Mouse (Mus musculus) forebrain, embryonic 10.5 days (tissue): Measurements from ENCODE around the gene Hspa4l. TPM values are rescaled to one million over a fixed set of nuclear protein-coding genes. Genes with fewer than 3 reads are reported as not detected.
"Not testable (repeated sequence)": the region's sequence is repeated elsewhere in the genome, so short reads cannot be mapped to it uniquely, and the experiment has no call there.

ENCODE experiments used
- DNase-seq: peaks from one replicate; pipeline ENCODE4 v3.0.0-alpha.2; 2017; ENCODE audit warnings: low spot score; ENCODE audit errors: extremely low spot score
- H3K27ac ChIP-seq: fragments of 300-500 bp; sonication (generic); 2 replicates; pipeline ENCODE4 v1.5.1; 2016; ENCODE audit warnings: mild to moderate bottlenecking
- H3K27me3 ChIP-seq: fragments of 300-500 bp; sonication (generic); 2 replicates; pipeline ENCODE4 v1.6.1; 2016; ENCODE audit warnings: mild to moderate bottlenecking; ENCODE audit not compliant: poor library complexity, severe bottlenecking
- H3K36me3 ChIP-seq: fragments of 300-500 bp; sonication (generic); replicated peaks from 2 replicates; pipeline ENCODE4 v1.6.1; 2016; ENCODE audit warnings: mild to moderate bottlenecking, moderate library complexity
- H3K4me1 ChIP-seq: fragments of 300-500 bp; sonication (generic); 2 replicates; pipeline ENCODE4 v1.6.1; 2016
- H3K4me3 ChIP-seq: fragments of 300-500 bp; sonication (generic); 2 replicates; pipeline ENCODE4 v1.5.1; 2016; ENCODE audit warnings: mild to moderate bottlenecking, moderate library complexity
- H3K9me3 ChIP-seq: fragments of 300-500 bp; sonication (generic); 2 replicates; pipeline ENCODE4 v1.6.1; 2016; ENCODE audit warnings: mild to moderate bottlenecking, moderate library complexity
- WGBS: fragments of 180-500 bp; shearing (Covaris S2); methylation state at CpG from one replicate; pipeline ENCODE4 v1.1.7; 2016; 5-methylcytosine and 5-hydroxymethylcytosine counted together
- polyA plus RNA-seq: library from polyadenylated mRNA; unstranded; fragments of >200 nt; fragmentation: Nextera tagmentation; extraction: Ambion mirVana; gene quantifications from 2 replicates; pipeline ENCODE4 v1.2.1, GENCODE M21; 2016

The Hspa4l gene
- polyA plus RNA-seq, 1 experiment from 2014 or later, result 49.6 TPM

DNA sequence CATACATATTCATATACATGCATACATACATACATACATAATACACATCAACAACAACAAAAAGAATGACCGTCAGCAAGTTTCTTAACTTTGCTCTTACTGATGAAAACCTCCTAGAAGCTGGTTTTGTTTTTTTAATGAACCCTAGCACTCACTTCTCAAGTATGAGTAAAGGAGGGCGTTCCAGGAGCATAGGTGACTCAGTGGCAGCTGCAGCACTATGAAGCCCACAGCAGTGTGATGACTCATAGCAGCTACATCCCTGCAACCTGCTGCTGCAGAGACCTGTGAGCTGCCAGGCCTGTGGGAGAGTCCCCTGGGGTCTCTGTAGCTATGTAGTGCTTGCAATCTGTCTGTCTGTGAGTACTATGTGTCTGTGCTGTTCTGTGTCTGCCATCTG lies 17.0 kb downstream of the Hspa4l start:
- H3K27me3 ChIP-seq, result no peaks in the 10 kb centered on the region
- DNase-seq, result no peak
- WGBS, result 92% methylated on average over 2 of the region's 2 CpGs
- H3K9me3 ChIP-seq, result no peaks in the 10 kb centered on the region
- peaks cover 73% of the 10 kb centered on the region for H3K36me3 ChIP-seq
- no peak overlapping the region for H3K27ac ChIP-seq
- H3K4me1 ChIP-seq, result no peaks in the 10 kb centered on the region
- no peak overlapping the region for H3K4me3 ChIP-seq

DNA sequence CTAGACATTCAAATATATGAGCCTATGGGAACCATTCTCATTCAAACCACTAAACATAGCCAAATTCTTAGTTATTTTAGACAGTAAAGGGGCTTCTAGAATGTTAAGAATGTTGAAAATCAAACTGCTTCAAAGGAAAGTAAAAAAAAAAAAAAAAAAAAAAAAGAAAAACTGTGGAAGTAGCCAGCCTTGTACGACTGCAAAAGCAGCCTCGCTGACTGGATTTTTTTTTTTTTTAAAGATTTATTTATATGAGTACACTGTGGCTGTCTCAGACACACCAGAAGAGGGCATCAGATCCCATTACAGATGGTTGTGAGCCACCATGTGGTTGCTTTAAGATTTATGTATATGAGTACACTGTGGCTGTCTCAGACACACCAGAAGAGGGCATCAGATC lies 49.5 kb downstream of the Hspa4l start:
- Histone ChIP-seq H3K27ac (no peak overlapping the region), H3K4me3 (no peak overlapping the region), H3K36me3 (peaks cover 29% of the 10 kb centered on the region), H3K9me3 (no peaks in the 10 kb centered on the region), H3K27me3 (no peaks in the 10 kb centered on the region), H3K4me1 (no peaks in the 10 kb centered on the region)
- DNase-seq, result no peak
- 90% methylated on average over 2 of the region's 2 CpGs for WGBS

- Histone ChIP-seq H3K9me3 (no peaks in the 10 kb centered on the region), H3K36me3 (peaks cover 28% of the 10 kb centered on the region)
- WGBS, result 89% methylated on average over 1 of the region's 1 CpGs
Measured at GRCm38 (mm10) chr3:40798054-40798453, 53.8 kb downstream of the Hspa4l start.

GRCm38 (mm10) chr3:40798500-40798899 lies 54.2 kb downstream of the Hspa4l start:
- peaks cover 26% of the 10 kb centered on the region for H3K4me1 ChIP-seq
- H3K27ac ChIP-seq, result no peak overlapping the region
- H3K4me3 ChIP-seq, result no peak overlapping the region
- WGBS, result 40% methylated on average over 7 of the region's 7 CpGs
- DNase-seq, result peak; percentile 38
- peaks cover 28% of the 10 kb centered on the region for H3K36me3 ChIP-seq
- no peaks in the 10 kb centered on the region for H3K27me3 ChIP-seq
- no peaks in the 10 kb centered on the region for H3K9me3 ChIP-seq

More at GRCm38 (mm10) chr3:40798054-40798453, 53.8 kb downstream of the Hspa4l start:
- no peak overlapping the region for H3K4me3 ChIP-seq
- no peak for DNase-seq
- H3K4me1 ChIP-seq, result peaks cover 26% of the 10 kb centered on the region
- no peak overlapping the region for H3K27ac ChIP-seq
- H3K27me3 ChIP-seq, result no peaks in the 10 kb centered on the region

DNA sequence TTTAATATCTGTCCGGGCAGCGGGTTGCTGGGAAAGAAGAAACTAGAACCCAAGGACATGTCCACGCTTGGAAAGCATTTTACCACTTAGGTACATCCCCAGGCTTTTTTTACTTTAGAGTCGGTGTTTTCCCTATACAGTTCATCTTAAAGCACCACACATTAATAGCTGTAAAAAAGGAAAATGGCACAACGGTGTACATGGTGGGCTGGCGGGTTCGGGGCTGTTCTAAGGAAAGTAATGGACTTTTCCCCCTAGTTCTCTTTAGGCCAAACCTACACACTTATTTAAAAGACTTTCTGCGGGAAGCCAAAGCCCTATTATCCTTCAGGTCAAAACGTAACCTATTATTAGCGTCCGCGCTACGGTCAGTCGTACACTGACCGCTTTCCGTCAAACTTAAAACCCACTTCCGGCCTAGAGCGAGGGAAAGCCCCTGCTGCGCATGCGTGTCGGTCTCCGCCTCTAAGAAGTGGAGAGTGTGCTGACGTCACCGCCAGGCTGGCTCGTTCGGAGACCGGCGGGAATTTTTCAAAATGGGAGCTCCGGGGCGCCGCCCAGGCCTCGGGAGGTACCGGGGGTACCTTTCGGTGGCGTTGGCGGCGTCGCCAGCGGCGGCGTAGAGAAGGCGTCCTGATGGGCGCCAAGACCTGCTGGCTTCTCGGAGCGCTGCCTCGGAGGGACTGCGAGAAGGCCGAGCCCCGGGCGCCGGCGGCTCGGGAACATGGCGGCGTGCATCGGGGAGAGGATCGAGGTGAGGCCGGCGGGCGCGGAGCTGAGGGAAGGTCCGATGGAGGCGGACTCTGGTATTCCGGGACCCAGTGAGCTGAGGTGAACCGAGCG lies 55.5 kb downstream of the Hspa4l start, which contains the start of gene Plk4:
TSS of gene Plk4 (plus strand) at position 490 of the 843 bp plus-strand sequence.
- peaks cover 26% of the 10 kb centered on the region for H3K4me1 ChIP-seq
- no peaks in the 10 kb centered on the region for H3K9me3 ChIP-seq
- no peaks in the 10 kb centered on the region for H3K27me3 ChIP-seq
- peak; percentile 96 for DNase-seq
- H3K4me3 ChIP-seq, result peak within 1 kb of the TSS; percentile 98
- WGBS, result 2% methylated on average over 66 of the region's 66 CpGs
- peak within 1 kb of the TSS; percentile 98 for H3K27ac ChIP-seq
- peaks cover 39% of the 10 kb centered on the region for H3K36me3 ChIP-seq

GRCm38 (mm10) chr3:40800373-40800823 lies 56.1 kb downstream of the Hspa4l start:
- Histone ChIP-seq H3K4me1 (peaks cover 26% of the 10 kb centered on the region), H3K4me3 (peak overlapping the region; percentile 98), H3K27ac (peak overlapping the region; percentile 98), H3K36me3 (peaks cover 46% of the 10 kb centered on the region), H3K9me3 (no peaks in the 10 kb centered on the region), H3K27me3 (no peaks in the 10 kb centered on the region)
- WGBS, result under 1% methylated on average over 33 of the region's 37 CpGs
- DNase-seq, result no peak

- 68% methylated on average over 2 of the region's 2 CpGs for WGBS
- peaks cover 97% of the 10 kb centered on the region for H3K36me3 ChIP-seq
Measured at GRCm38 (mm10) chr3:40806871-40807270, 62.6 kb downstream of the Hspa4l start.

DNA sequence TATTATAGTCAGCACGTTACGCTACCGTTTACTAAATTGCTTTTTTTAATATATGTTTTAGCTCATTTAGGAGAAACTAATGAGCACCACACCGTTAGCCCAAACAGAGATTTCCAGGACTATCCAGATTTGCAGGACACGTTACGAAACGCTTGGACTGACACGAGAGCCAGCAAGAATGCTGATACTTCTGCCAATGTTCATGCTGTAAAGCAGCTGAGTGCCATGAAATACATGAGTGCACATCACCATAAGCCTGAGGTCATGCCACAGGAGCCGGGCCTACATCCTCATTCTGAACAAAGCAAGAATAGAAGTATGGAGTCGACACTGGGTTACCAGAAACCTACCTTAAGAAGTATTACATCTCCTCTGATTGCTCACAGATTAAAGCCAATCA lies 64.4 kb downstream of the Hspa4l start:
- H3K36me3 ChIP-seq, result peaks cover 97% of the 10 kb centered on the region
- H3K27me3 ChIP-seq, result no peaks in the 10 kb centered on the region

More at GRCm38 (mm10) chr3:40806871-40807270, 62.6 kb downstream of the Hspa4l start:
- H3K4me1 ChIP-seq, result peaks cover 12% of the 10 kb centered on the region
- no peak for DNase-seq
- H3K27me3 ChIP-seq, result no peaks in the 10 kb centered on the region
- no peaks in the 10 kb centered on the region for H3K9me3 ChIP-seq
- H3K27ac ChIP-seq, result no peak overlapping the region
- no peak overlapping the region for H3K4me3 ChIP-seq

DNA sequence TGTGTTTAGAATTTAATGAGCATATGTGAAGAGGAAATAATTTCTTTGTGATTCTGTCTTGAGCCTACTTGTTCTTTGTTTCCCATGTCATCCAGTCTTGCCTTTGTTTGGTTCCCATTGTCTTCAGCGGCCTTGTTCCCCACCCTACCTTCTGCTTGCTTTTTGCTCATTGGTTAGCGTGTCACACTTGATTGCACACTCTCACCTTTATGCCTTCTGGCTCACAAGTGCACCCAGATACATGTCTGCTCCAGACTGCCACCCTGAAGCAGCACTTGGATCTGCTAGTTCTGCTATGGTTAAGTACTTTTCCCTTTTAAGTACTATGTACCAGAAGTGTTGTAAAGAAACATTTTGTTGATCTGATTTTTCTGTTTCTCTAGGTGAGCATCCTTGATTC lies 65.6 kb downstream of the Hspa4l start:
- H3K4me1 ChIP-seq, result peaks cover 4% of the 10 kb centered on the region; the same call in 1 of the 2 replicates
- WGBS, result 78% methylated on average over 2 of the region's 2 CpGs
- H3K27me3 ChIP-seq, result no peaks in the 10 kb centered on the region
- peaks cover 98% of the 10 kb centered on the region for H3K36me3 ChIP-seq
- no peak overlapping the region for H3K4me3 ChIP-seq
- H3K27ac ChIP-seq, result no peak overlapping the region
- DNase-seq, result no peak
- no peaks in the 10 kb centered on the region for H3K9me3 ChIP-seq

More for the DNA sequence above, 64.4 kb downstream of the Hspa4l start:
- H3K9me3 ChIP-seq, result no peaks in the 10 kb centered on the region
- 96% methylated on average over 10 of the region's 10 CpGs for WGBS
- DNase-seq, result no peak
- no peak overlapping the region for H3K4me3 ChIP-seq
- H3K27ac ChIP-seq, result no peak overlapping the region
- H3K4me1 ChIP-seq, result peaks cover 4% of the 10 kb centered on the region; the same call in 1 of the 2 replicates

DNA sequence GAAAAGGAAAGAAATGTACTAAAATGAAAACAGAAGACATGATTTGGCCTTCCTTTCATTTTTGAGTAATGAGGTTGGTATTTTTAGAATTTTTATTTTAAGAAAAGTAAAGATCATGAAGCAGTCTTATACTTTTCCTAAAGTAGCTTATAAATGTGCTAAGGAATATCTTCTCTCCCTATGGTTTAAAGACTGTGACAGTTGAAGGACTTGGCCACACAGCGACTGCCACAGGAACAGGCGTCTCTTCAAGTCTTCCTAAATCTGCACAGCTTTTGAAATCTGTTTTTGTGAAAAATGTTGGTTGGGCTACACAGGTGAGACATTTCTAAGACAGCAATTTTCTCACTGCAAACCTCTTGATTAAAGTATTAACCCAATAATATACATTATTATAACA lies 69.0 kb downstream of the Hspa4l start:
- no peak for DNase-seq
- 95% methylated on average over 2 of the region's 2 CpGs for WGBS
- no peak overlapping the region for H3K4me3 ChIP-seq

GRCm38 (mm10) chr3:40845521-40845920 lies 101.2 kb downstream of the Hspa4l start:
- not testable (repeated sequence) for H3K4me1 ChIP-seq, H3K27me3 ChIP-seq, H3K9me3 ChIP-seq, DNase-seq, H3K36me3 ChIP-seq
- peak overlapping the region; percentile 57 for H3K4me3 ChIP-seq
- peak overlapping the region; percentile 87; the same call in 1 of the 2 replicates for H3K27ac ChIP-seq
- 90% methylated on average over 5 of the region's 6 CpGs for WGBS

More for the DNA sequence above, 69.0 kb downstream of the Hspa4l start:
- H3K9me3 ChIP-seq, result no peaks in the 10 kb centered on the region
- H3K36me3 ChIP-seq, result peaks cover 100% of the 10 kb centered on the region
- H3K27me3 ChIP-seq, result no peaks in the 10 kb centered on the region
- H3K4me1 ChIP-seq, result no peaks in the 10 kb centered on the region
- H3K27ac ChIP-seq, result no peak overlapping the region
